20 mouse cellular contexts compared by ENCODE assay signal in the genomic region with DNA sequence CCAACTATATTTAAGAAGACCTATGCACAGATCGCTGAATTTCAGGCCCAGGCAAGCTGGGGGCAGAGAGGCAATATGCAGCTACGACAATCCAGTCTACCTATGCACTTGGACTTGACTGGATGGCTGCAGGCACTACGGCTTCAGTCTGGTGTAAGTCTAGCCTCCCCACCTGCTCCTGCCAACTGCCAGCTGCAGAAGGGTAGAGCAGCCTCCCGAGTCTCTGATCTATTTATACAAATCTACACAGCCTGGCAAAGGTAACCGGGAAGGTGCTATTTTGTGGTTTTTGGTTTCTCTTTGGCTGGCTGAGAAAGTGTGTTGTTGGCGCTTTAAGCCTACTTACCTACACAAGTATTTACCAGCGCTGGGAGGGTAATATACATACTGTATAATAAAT. TPM values are rescaled to one million over a fixed set of nuclear protein-coding genes. Genes with fewer than 3 reads are reported as not detected.
DNase-seq lines count a peak whose midpoint lies in the region; ATAC-seq lines count a peak whose summit lies in the region.
"Had no signal": no experiment of that assay in that cellular context is flagged by ENCODE, and none has a peak within 500 bp of the region (broad histone marks: within the 10 kb centered on the region; RNA-seq: fewer than 3 reads in every experiment).

No protein-coding gene starts in this region.

- H3K4me1 ChIP-seq in midbrain, embryonic 11.5 days (ENCODE audit: control insufficient read depth, insufficient read depth, low read length), result no peaks in the 10 kb centered on the region
- no peaks in the 10 kb centered on the region for H3K4me1 ChIP-seq in midbrain, embryonic 13.5 days (replicated peaks)
- H3K4me1 ChIP-seq: hindbrain, embryonic 15.5 days; neural tube, embryonic 15.5 days had no signal

- H3K27me3 ChIP-seq in midbrain, embryonic 11.5 days (ENCODE audit: control insufficient read depth, insufficient read depth, low read length), result no peaks in the 10 kb centered on the region
- no peaks in the 10 kb centered on the region for H3K27me3 ChIP-seq in midbrain, embryonic 13.5 days
- H3K27me3 ChIP-seq: heart, embryonic 15.5 days; hindbrain, embryonic 15.5 days; limb, embryonic 12.5 days; neural tube, embryonic 15.5 days had no signal

- no peak for ATAC-seq in midbrain, embryonic 11.5 days (ENCODE audit: low FRiP score)
- no peak for ATAC-seq in midbrain, embryonic 13.5 days
- ATAC-seq: forebrain, embryonic 14.5 days had no signal

- no peak overlapping the region for H3K4me3 ChIP-seq in midbrain, embryonic 11.5 days (ENCODE audit: low read depth, low read length)
- H3K4me3 ChIP-seq in midbrain, embryonic 13.5 days (replicated peaks), result no peak overlapping the region
- H3K4me3 ChIP-seq: heart, embryonic 15.5 days; hindbrain, embryonic 15.5 days; limb, embryonic 12.5 days; neural tube, embryonic 15.5 days had no signal

- intact Hi-C loops in heart, postnatal 14 days (cut with DNase I), result no loop called here

- H3K4me2 ChIP-seq in midbrain, embryonic 11.5 days, result no peak overlapping the region
- H3K4me2 ChIP-seq in midbrain, embryonic 13.5 days (replicated peaks), result no peak overlapping the region
- H3K4me2 ChIP-seq: heart, embryonic 15.5 days; hindbrain, embryonic 15.5 days; limb, embryonic 12.5 days; neural tube, embryonic 15.5 days had no signal

- no peaks in the 10 kb centered on the region for H3K36me3 ChIP-seq in midbrain, embryonic 11.5 days (ENCODE audit: control insufficient read depth, insufficient read depth, low read length)
- H3K36me3 ChIP-seq in midbrain, embryonic 13.5 days, result no peaks in the 10 kb centered on the region
- H3K36me3 ChIP-seq: heart, embryonic 15.5 days; hindbrain, embryonic 15.5 days; limb, embryonic 12.5 days; neural tube, embryonic 15.5 days had no signal

- H3K9ac ChIP-seq in midbrain, embryonic 11.5 days (ENCODE audit: low read length), result no peak overlapping the region
- no peak overlapping the region for H3K9ac ChIP-seq in midbrain, embryonic 13.5 days (replicated peaks)
- H3K9ac ChIP-seq: heart, embryonic 15.5 days; hindbrain, embryonic 15.5 days; limb, embryonic 12.5 days; liver, embryonic 14.5 days; neural tube, embryonic 15.5 days had no signal

- 80% methylated on average over 7 of the region's 7 CpGs for WGBS in midbrain, embryonic 11.5 days
- WGBS in midbrain, embryonic 13.5 days, result 90% methylated on average over 7 of the region's 7 CpGs

- no peaks in the 10 kb centered on the region for H3K9me3 ChIP-seq in midbrain, embryonic 11.5 days (ENCODE audit: control insufficient read depth, low read length)
- H3K9me3 ChIP-seq in midbrain, embryonic 13.5 days, result no peaks in the 10 kb centered on the region
- H3K9me3 ChIP-seq: heart, embryonic 15.5 days; hindbrain, embryonic 15.5 days; limb, embryonic 12.5 days; neural tube, embryonic 15.5 days had no signal

- DNase-seq in cerebellum, adult 8-10 months, result peak; percentile 21
- no peak for DNase-seq in cerebellum, postnatal 14 days
- DNase-seq in midbrain, embryonic 11.5 days (ENCODE audit: low spot score, missing footprints), result peak; percentile 64
- peak; percentile 87 for DNase-seq in skeletal muscle tissue, adult 2 months (ENCODE audit: low read depth, low spot score)
- DNase-seq in adipocyte (ENCODE audit: low spot score), result no peak
- DNase-seq in heart, postnatal 14 days, result no peak
- DNase-seq in urinary bladder, adult 2 months (ENCODE audit: low spot score), result no peak
- DNase-seq: adrenal gland, postnatal 10 days; kidney, adult 18-20 months; kidney, postnatal 36 days; layer of hippocampus, postnatal 36 days; lung, postnatal 10 days; right cerebral cortex, postnatal 4 days had no signal

- no peak overlapping the region for H3K27ac ChIP-seq in midbrain, embryonic 11.5 days (ENCODE audit: low read depth, low read length)
- H3K27ac ChIP-seq in midbrain, embryonic 13.5 days, result no peak overlapping the region
- H3K27ac ChIP-seq: heart, embryonic 15.5 days; hindbrain, embryonic 15.5 days; limb, embryonic 12.5 days; liver, embryonic 14.5 days; neural tube, embryonic 15.5 days had no signal

RNA-seq across cellular contexts. Expression of a gene that starts 10.3 kb away (rescaled TPM):
- polyA plus RNA-seq in midbrain, embryonic 11.5 days (2014; fragmentation: Nextera tagmentation; extraction: Ambion mirVana), result 7.8 and 8.4 TPM in 2 replicates
- 16.9 and 22.8 TPM in 2 replicates for polyA plus RNA-seq in midbrain, embryonic 13.5 days (2015; fragmentation: Nextera tagmentation; extraction: Ambion mirVana)
- total RNA-seq in heart, postnatal 14 days (2021), result 10 to 100 TPM; 54.7 to 62.0 TPM
- 29.0 and 33.7 TPM in 2 replicates for polyA plus RNA-seq in urinary bladder, adult 2 months (2012; rRNA removed)

Comparison
In these comparisons a context has a peak if more than half of its experiments do, and no peak if none do; other contexts are left out.
1. DNase-seq: peak in cerebellum, adult 8-10 months (single experiment), midbrain, embryonic 11.5 days (single experiment) and skeletal muscle tissue, adult 2 months (single experiment); none in cerebellum, postnatal 14 days (0 of 2), adipocyte (single experiment), heart, postnatal 14 days (0 of 2) and urinary bladder, adult 2 months (single experiment).